Mouse (Mus musculus) midbrain, embryonic 11.5 days (tissue): Measurements from ENCODE around the gene Timm8a1. TPM values are rescaled to one million over a fixed set of nuclear protein-coding genes. Genes with fewer than 3 reads are reported as not detected.
A peak's percentile ranks its signal among the peaks of the same experiment; 100 is the strongest.
"Not testable (repeated sequence)": the region's sequence is repeated elsewhere in the genome, so short reads cannot be mapped to it uniquely, and the experiment has no call there.

Source experiments
- ATAC-seq: fragments of 200-750 bp; cut with Nextera tagmentation; 2 replicates; pipeline ENCODE4 v1.8.0; 2017; ENCODE audit warnings: moderate TSS enrichment, moderate library complexity; ENCODE audit not compliant: low FRiP score
- DNase-seq: peaks from one replicate; pipeline ENCODE4 v3.0.0; 2015; ENCODE audit warnings: low spot score; ENCODE audit errors: missing footprints
- H3K27ac ChIP-seq: fragments of 300-500 bp; sonication (generic); 2 replicates; pipeline ENCODE4 v1.5.1; 2014; ENCODE audit warnings: low read depth, low read length
- H3K27me3 ChIP-seq: fragments of 300-500 bp; sonication (generic); 2 replicates; pipeline ENCODE4 v1.6.1; 2014; ENCODE audit warnings: mild to moderate bottlenecking, low read length, moderate library complexity, mixed read lengths; ENCODE audit not compliant: control insufficient read depth, insufficient read depth
- H3K36me3 ChIP-seq: fragments of 300-500 bp; sonication (generic); 2 replicates; pipeline ENCODE4 v1.6.1; 2014; ENCODE audit warnings: mild to moderate bottlenecking, low read length, moderate library complexity, mixed read lengths; ENCODE audit not compliant: control insufficient read depth, insufficient read depth
- H3K4me1 ChIP-seq: fragments of 300-500 bp; sonication (generic); 2 replicates; pipeline ENCODE4 v1.6.1; 2014; ENCODE audit warnings: low read length; ENCODE audit not compliant: control insufficient read depth, insufficient read depth
- H3K4me2 ChIP-seq: fragments of 300-500 bp; sonication (generic); 2 replicates; pipeline ENCODE4 v1.6.1; 2014; ENCODE audit warnings: mild to moderate bottlenecking, moderate library complexity
- H3K4me3 ChIP-seq: fragments of 300-500 bp; sonication (generic); 2 replicates; pipeline ENCODE4 v1.5.1; 2014; ENCODE audit warnings: low read depth, low read length
- H3K9ac ChIP-seq: fragments of 300-500 bp; sonication (generic); 2 replicates; pipeline ENCODE4 v1.6.1; 2014; ENCODE audit warnings: low read length
- H3K9me3 ChIP-seq: fragments of 300-500 bp; sonication (generic); 2 replicates; pipeline ENCODE4 v1.6.1; 2016; ENCODE audit warnings: low read length; ENCODE audit not compliant: control insufficient read depth
- WGBS: fragments of 180-500 bp; shearing (Covaris S2); extraction: QIAGEN DNeasy Blood & Tissue Kit; methylation state at CpG from one replicate; pipeline ENCODE4 v1.1.7; 2014; 5-methylcytosine and 5-hydroxymethylcytosine counted together
- polyA plus RNA-seq: library from polyadenylated mRNA; unstranded; fragments of >200 nt; fragmentation: Nextera tagmentation; extraction: Ambion mirVana; gene quantifications from 2 replicates; pipeline ENCODE4 v1.2.1, GENCODE M21; 2014

Timm8a1 gene
- polyA plus RNA-seq, 1 experiment from 2014 or later: 79.4 TPM

DNA sequence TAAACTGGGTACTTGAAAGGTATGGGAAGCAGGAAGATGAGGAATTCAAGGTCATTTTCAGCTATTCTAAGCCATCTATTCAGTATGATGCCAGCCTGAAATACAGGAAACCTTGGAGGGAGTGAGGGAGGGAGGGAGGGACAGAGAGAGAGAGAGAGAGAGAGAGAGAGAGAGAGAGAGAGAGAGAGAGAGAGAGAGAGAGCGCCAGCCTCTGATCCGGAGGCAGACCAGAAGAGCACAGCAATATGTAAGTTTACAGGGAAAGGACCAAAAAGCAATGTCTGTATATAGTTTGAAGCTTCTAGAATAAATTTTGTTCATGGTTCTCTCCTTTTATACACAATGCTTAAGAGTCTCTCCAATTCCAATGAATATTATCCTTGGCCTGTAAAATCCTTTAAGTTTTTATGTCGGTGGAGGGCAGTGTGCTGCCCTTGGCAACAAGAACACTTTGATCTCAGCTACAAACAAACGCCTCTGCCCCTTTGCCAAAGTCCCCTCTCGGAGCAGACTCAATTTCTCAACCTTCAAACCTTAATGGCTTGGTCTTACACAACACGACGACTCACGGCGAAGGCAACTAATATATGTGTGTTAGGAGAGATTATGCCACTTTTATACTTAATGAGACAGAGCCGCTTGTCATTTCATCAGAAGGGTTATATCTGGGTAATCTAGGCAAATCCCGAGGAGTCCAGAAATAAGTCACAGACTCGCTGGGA lies 1.1 kb downstream of the Timm8a1 start:
- ATAC-seq (0 out of 2 replicates have a peak, but pooled peaks have one; percentile 10), DNase-seq (peak; percentile 86)
- Histone ChIP-seq H3K36me3 (no peaks in the 10 kb centered on the region), H3K27me3 (no peaks in the 10 kb centered on the region), H3K4me3 (peak overlapping the region; percentile 51), H3K4me1 (no peaks in the 10 kb centered on the region), H3K4me2 (peak overlapping the region; percentile 53), H3K27ac (no peak overlapping the region), H3K9ac (peak overlapping the region; percentile 67), H3K9me3 (no peaks in the 10 kb centered on the region)
- WGBS: 20% methylated on average over 12 of the region's 12 CpGs

DNA sequence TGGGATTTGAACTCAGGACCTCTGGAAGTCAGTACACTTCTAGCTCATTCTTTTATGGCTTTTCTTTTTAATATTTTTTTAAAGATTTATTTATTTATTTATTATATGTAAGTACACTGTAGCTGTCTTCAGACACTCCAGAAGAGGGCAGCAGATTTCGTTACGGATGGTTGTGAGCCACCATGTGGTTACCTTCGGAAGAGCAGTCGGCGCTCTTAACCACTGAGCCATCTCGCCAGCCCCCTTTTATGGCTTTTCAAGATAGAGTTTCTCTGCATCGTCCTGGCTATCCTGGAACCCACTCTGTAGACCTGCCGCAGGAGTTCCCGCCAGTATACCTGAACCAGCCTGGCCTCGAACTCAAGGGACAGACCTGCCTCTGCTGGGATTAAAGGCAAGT lies 1.9 kb downstream of the Timm8a1 start:
- not testable (repeated sequence) for H3K27me3 ChIP-seq, H3K9me3 ChIP-seq, H3K36me3 ChIP-seq, ATAC-seq, H3K4me2 ChIP-seq, H3K27ac ChIP-seq, H3K4me3 ChIP-seq, H3K4me1 ChIP-seq, DNase-seq, H3K9ac ChIP-seq
- 91% methylated on average over 10 of the region's 10 CpGs for WGBS

DNA sequence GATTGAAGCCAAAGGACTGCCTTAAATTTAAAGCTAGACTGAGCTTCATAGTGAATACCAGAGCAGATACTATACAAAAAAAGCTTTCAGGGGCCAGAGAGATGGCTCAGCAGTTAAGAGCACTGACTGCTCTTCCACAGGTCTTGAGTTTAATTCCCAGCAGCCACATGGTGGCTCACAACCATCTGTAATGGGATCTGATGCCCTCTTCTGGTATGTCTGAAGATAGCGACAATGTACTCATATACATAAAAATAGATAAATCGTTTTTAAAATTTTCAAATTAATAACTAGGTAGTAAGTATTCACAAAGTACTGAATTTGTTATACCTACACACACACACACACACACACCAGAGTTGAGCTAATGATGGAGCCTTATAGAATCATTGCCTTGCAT lies 8.3 kb downstream of the Timm8a1 start:
- no peak for ATAC-seq
- DNase-seq: no peak
- Histone ChIP-seq H3K36me3 (no peaks in the 10 kb centered on the region), H3K9me3 (no peaks in the 10 kb centered on the region), H3K4me3 (no peak overlapping the region), H3K27ac (no peak overlapping the region), H3K27me3 (no peaks in the 10 kb centered on the region), H3K4me2 (no peak overlapping the region), H3K4me1 (no peaks in the 10 kb centered on the region), H3K9ac (no peak overlapping the region)
- WGBS: 75% methylated on average over 2 of the region's 2 CpGs

DNA sequence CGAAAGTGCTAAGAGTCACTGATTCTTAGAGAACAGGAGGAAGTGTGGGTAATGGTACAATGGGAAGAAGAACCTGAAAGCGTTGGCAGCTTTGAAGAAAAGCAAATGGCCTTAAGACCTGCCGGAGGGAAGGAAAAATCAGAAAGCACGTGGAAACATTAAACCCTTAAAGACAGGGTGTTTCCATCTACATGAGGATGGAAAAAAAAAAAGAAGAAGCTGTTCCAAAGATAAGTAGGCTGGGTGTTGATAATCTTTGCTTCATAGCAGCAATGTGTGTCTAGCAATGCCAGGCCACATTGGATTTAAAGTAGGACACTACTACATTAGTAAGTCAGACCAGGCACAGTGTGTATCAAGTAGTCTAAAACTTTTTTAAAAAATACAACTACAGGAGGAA lies 16.4 kb downstream of the Timm8a1 start:
- Histone ChIP-seq H3K36me3 (no peaks in the 10 kb centered on the region), H3K4me3 (no peak overlapping the region), H3K27ac (no peak overlapping the region), H3K9me3 (no peaks in the 10 kb centered on the region), H3K4me2 (no peak overlapping the region), H3K4me1 (no peaks in the 10 kb centered on the region), H3K27me3 (no peaks in the 10 kb centered on the region), H3K9ac (no peak overlapping the region)
- ATAC-seq: no peak
- no peak for DNase-seq
- WGBS: 79% methylated on average over 4 of the region's 4 CpGs

DNA sequence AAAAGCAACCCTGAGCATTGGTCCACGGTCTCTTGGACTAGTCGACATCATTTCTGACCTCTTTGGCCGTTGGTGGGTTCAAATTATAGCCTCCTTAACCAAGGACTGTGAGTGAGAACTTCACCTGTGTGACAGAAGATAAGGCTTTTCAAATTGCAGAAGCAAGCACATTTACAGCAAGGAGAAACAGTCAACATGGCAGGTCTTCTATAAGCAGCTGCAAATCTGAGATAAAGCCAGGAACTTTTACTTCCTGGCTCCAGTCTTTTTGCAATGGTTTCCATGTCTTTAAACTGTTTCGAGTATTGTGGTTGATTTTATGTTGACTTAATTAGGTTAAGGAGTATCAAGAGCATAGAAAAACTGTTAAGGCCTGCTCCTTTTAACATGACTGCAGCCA lies 17.9 kb downstream of the Timm8a1 start:
- H3K27ac ChIP-seq: no peak overlapping the region
- H3K9me3 ChIP-seq: no peaks in the 10 kb centered on the region
- no peaks in the 10 kb centered on the region for H3K4me1 ChIP-seq
- no peak overlapping the region for H3K4me2 ChIP-seq
- H3K36me3 ChIP-seq: no peaks in the 10 kb centered on the region
- DNase-seq (no peak), ATAC-seq (no peak)
- H3K27me3 ChIP-seq: no peaks in the 10 kb centered on the region
- no peak overlapping the region for H3K4me3 ChIP-seq
- H3K9ac ChIP-seq: no peak overlapping the region
- WGBS: 80% methylated on average over 4 of the region's 4 CpGs

DNA sequence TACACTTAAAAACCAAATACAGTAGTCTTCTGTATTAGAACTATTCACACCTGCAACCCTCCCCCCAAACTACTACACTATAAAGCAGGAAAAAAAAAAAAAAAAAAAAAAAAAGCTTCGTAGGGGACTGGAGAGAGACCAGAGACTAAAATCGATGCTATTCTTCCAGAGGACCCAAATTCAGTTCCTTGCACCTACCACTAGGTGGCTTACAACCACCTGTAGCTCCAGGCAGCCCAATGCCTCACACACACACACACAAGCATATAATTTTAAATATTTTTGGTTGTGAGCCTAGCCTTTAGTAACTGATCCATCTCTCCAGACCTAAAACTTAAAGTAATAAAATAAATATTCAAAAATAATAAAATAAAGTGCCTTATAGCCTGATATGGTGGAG lies 32.2 kb downstream of the Timm8a1 start:
- no peaks in the 10 kb centered on the region for H3K36me3 ChIP-seq
- H3K9ac ChIP-seq: no peak overlapping the region
- no peak overlapping the region for H3K27ac ChIP-seq
- H3K27me3 ChIP-seq: no peaks in the 10 kb centered on the region
- ATAC-seq (no peak), DNase-seq (no peak)
- H3K4me3 ChIP-seq: no peak overlapping the region
- H3K4me1 ChIP-seq: no peaks in the 10 kb centered on the region
- H3K9me3 ChIP-seq: no peaks in the 10 kb centered on the region
- H3K4me2 ChIP-seq: no peak overlapping the region
- whole genome bisulfite sequencing: 58% methylated on average over 2 of the region's 2 CpGs

DNA sequence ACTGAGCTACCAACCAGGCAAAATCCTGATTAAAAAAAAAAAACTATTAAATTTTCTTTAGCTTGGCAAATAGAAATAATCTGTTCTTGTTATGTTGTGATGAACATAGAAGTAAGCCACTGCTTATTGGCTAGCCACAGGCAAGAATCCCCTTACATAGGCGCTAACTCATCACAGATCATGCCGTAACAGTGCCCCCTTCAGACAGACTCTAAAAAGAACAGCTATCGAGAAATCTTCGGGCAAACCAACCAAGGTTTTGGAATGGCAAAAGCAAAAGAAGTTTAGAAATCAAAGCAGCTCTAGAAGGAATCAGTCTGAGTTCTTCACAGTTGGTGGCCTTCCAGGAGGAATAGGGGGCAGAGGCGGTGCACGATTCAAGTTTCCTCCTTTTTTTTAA lies 33.7 kb downstream of the Timm8a1 start:
- no peaks in the 10 kb centered on the region for H3K4me1 ChIP-seq
- no peak for DNase-seq
- H3K9ac ChIP-seq: no peak overlapping the region
- no peak overlapping the region for H3K27ac ChIP-seq
- H3K4me3 ChIP-seq: no peak overlapping the region
- WGBS: 67% methylated on average over 6 of the region's 6 CpGs
- no peak overlapping the region for H3K4me2 ChIP-seq
- H3K9me3 ChIP-seq: no peaks in the 10 kb centered on the region
- no peaks in the 10 kb centered on the region for H3K27me3 ChIP-seq
- H3K36me3 ChIP-seq: no peaks in the 10 kb centered on the region
- ATAC-seq: no peak

DNA sequence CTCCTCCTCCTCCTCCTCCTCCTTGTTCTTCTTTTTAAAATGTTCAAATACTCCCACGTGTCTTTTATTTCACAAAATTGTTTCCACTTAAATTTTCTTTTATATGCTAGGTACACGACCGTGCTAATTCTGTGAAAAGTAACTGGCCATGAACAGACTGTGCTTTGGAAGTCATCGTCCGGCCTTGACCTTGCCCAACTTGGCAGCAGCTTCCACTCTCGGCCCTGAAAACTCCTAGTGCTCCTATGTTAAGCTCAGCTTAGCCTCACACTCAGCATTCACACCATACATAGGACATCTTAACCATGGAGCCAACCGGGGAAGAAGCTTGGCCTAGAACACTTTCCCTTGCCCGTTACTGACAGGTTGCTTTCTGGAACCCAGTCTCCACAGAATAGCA lies 41.0 kb downstream of the Timm8a1 start:
- Histone ChIP-seq H3K9ac (no peak overlapping the region), H3K27me3 (no peaks in the 10 kb centered on the region), H3K27ac (no peak overlapping the region), H3K9me3 (no peaks in the 10 kb centered on the region), H3K36me3 (no peaks in the 10 kb centered on the region), H3K4me2 (no peak overlapping the region), H3K4me3 (no peak overlapping the region), H3K4me1 (no peaks in the 10 kb centered on the region)
- ATAC-seq (no peak), DNase-seq (no peak)
- 89% methylated on average over 8 of the region's 8 CpGs for WGBS
